Mouse (Mus musculus) midbrain, embryonic 12.5 days (tissue): ENCODE results near the gene Rnaseh2a. TPM values are rescaled to one million over a fixed set of nuclear protein-coding genes. Genes with fewer than 3 reads are reported as not detected.
A peak's percentile ranks its signal among the peaks of the same experiment; 100 is the strongest.

Experiments used
- ATAC-seq: fragments of 200-750 bp; cut with Nextera tagmentation; 2 replicates; pipeline ENCODE4 v1.8.0; 2017; ENCODE audit warnings: low read depth, moderate TSS enrichment, moderate library complexity; ENCODE audit not compliant: low FRiP score
- H3K27ac ChIP-seq: fragments of 300-500 bp; sonication (generic); replicated peaks from 2 replicates; pipeline ENCODE4 v1.5.1; 2016; ENCODE audit warnings: mild to moderate bottlenecking
- H3K27me3 ChIP-seq: fragments of 300-500 bp; sonication (generic); 2 replicates; pipeline ENCODE4 v1.6.1; 2016; ENCODE audit warnings: mild to moderate bottlenecking
- H3K36me3 ChIP-seq: fragments of 300-500 bp; sonication (generic); 2 replicates; pipeline ENCODE4 v1.6.1; 2016
- H3K4me1 ChIP-seq: fragments of 300-500 bp; sonication (generic); 2 replicates; pipeline ENCODE4 v1.6.1; 2016
- H3K4me2 ChIP-seq: fragments of 300-500 bp; sonication (generic); replicated peaks from 2 replicates; pipeline ENCODE4 v1.6.1; 2016; ENCODE audit warnings: mild to moderate bottlenecking, moderate library complexity
- H3K4me3 ChIP-seq: fragments of 300-500 bp; sonication (generic); 2 replicates; pipeline ENCODE4 v1.5.1; 2016; ENCODE audit warnings: mild to moderate bottlenecking
- H3K9ac ChIP-seq: fragments of 300-500 bp; sonication (generic); replicated peaks from 2 replicates; pipeline ENCODE4 v1.6.1; 2016; ENCODE audit warnings: mild to moderate bottlenecking, moderate library complexity
- H3K9me3 ChIP-seq: fragments of 300-500 bp; sonication (generic); 2 replicates; pipeline ENCODE4 v1.6.1; 2016; ENCODE audit warnings: mild to moderate bottlenecking
- WGBS: fragments of 180-500 bp; shearing (Covaris S2); methylation state at CpG from one replicate; pipeline ENCODE4 v1.1.7; 2016; 5-methylcytosine and 5-hydroxymethylcytosine counted together
- polyA plus RNA-seq: library from polyadenylated mRNA; unstranded; fragments of >200 nt; fragmentation: Nextera tagmentation; extraction: Ambion mirVana; gene quantifications from 2 replicates; pipeline ENCODE4 v1.2.1, GENCODE M21; 2016

Gene Rnaseh2a
- polyA plus RNA-seq, 1 experiment from 2014 or later, result 98.7 TPM

- no peak overlapping the region for H3K9ac ChIP-seq
- H3K36me3 ChIP-seq, result peaks cover 6% of the 10 kb centered on the region
- ATAC-seq, result no peak
- no peaks in the 10 kb centered on the region for H3K4me1 ChIP-seq
- H3K27me3 ChIP-seq, result peaks cover 47% of the 10 kb centered on the region
- H3K4me2 ChIP-seq, result no peak overlapping the region; the same call in 1 of the 2 replicates
- no peaks in the 10 kb centered on the region for H3K9me3 ChIP-seq
- no peak overlapping the region for H3K4me3 ChIP-seq
- no peak overlapping the region for H3K27ac ChIP-seq
- WGBS, result 11% methylated on average over 18 of the region's 18 CpGs
Observed at GRCm38 (mm10) chr8:84952612-84953255, 16.8 kb downstream of the Rnaseh2a start.

DNA sequence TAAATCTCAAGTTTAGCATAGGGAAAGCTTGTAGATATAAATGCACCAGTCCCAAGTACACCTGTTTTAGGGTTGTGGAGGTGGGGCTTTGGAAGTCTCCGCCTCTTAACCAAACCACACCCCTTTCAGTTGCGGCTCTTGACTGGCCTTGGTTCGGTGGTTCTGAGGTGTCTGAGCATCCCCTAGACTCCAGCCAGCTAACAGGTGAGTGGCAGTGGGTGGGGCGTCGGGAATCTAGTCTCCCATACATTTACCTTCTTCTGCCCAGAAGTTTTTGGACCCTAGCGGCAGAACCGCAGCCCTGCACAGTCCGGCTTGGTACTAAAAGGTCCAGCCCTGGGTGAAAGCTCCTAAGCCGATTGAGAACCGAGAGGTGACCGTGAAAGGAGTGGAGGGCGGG is 19.8 kb downstream of the Rnaseh2a start:
- H3K27me3 ChIP-seq, result peaks cover 74% of the 10 kb centered on the region
- no peak for ATAC-seq
- no peak overlapping the region for H3K4me2 ChIP-seq
- no peak overlapping the region for H3K4me3 ChIP-seq
- no peaks in the 10 kb centered on the region for H3K36me3 ChIP-seq
- H3K9me3 ChIP-seq, result no peaks in the 10 kb centered on the region
- H3K9ac ChIP-seq, result no peak overlapping the region
- H3K27ac ChIP-seq, result no peak overlapping the region
- H3K4me1 ChIP-seq, result peaks cover 23% of the 10 kb centered on the region
- WGBS, result 19% methylated on average over 12 of the region's 12 CpGs

- H3K4me1 ChIP-seq, result peaks cover 29% of the 10 kb centered on the region
- no peak for ATAC-seq
- peaks cover 87% of the 10 kb centered on the region for H3K27me3 ChIP-seq
- 18% methylated on average over 9 of the region's 9 CpGs for WGBS
- no peak overlapping the region for H3K4me3 ChIP-seq
- H3K9ac ChIP-seq, result no peak overlapping the region
- H3K27ac ChIP-seq, result no peak overlapping the region
- no peaks in the 10 kb centered on the region for H3K36me3 ChIP-seq
- 0 out of 2 replicates have a peak overlapping the region, but pooled peaks have one; percentile 99 for H3K4me2 ChIP-seq
- H3K9me3 ChIP-seq, result no peaks in the 10 kb centered on the region
Observed at GRCm38 (mm10) chr8:84947241-84947545, 22.4 kb downstream of the Rnaseh2a start.

- H3K4me1 ChIP-seq, result peaks cover 29% of the 10 kb centered on the region
- no peaks in the 10 kb centered on the region for H3K36me3 ChIP-seq
- ATAC-seq, result 0 out of 2 replicates have a peak, but pooled peaks have one; percentile 44
- H3K27ac ChIP-seq, result peak within 1 kb of the TSS; percentile 58
- WGBS, result 7% methylated on average over 17 of the region's 17 CpGs
- peak within 1 kb of the TSS; percentile 99 for H3K4me2 ChIP-seq
- H3K27me3 ChIP-seq, result peaks cover 82% of the 10 kb centered on the region
- H3K9me3 ChIP-seq, result no peaks in the 10 kb centered on the region
- peak within 1 kb of the TSS; percentile 70 for H3K4me3 ChIP-seq
- peak within 1 kb of the TSS; percentile 80 for H3K9ac ChIP-seq
Observed at GRCm38 (mm10) chr8:84946528-84947240, 22.9 kb downstream of the Rnaseh2a start, which contains the start of gene Rtbdn. TSS of gene Rtbdn (plus strand) at chr8:84946991.

DNA sequence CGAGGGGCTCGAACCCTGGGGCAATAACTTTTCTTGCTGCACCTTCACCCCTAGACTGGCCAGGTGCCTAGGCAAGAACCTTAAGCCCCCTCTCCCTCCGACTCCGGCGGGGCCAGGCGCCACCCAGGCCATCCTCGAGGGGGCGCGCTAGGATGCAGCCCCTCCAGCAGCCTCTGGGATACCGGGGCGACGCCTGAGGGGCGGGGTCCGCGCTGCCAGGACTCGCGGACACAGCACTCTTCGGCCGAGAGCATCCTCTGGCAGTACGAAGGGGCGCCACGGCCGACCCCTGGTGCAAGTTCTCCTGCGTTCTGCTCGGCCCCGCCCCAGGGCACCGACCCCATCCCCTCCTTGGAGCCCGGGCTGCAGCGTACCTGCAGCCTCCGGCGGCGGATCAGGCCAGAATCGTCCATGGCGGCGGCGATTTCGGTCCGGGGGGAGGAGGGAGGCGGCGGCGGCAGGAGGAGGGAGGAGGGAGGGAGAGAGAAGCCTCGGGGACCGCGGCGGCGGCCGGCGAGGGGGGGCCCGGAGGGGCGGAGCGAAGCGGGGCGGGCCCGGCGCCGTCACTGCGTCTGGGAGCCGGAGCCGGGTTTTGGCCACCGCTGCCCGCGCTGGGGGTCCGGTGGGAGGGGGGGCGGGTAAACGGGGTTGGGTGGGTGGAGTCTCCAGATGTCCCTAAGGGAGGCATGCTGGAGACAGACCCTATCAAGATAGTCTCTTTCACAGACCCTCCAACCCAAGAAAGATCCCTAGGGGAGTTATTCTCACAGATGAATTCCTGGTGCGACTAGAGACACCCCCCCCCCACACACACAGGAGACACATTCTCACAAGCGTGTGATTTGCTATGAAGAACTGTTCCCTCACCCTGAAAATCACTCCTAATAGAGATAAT is 23.7 kb downstream of the Rnaseh2a start:
- no peaks in the 10 kb centered on the region for H3K36me3 ChIP-seq
- peak overlapping the region; percentile 58 for H3K27ac ChIP-seq
- H3K4me2 ChIP-seq, result peak overlapping the region; percentile 99
- 0% methylated on average over 38 of the region's 67 CpGs for WGBS
- peak overlapping the region; percentile 70 for H3K4me3 ChIP-seq
- ATAC-seq, result peak; percentile 67
- peaks cover 29% of the 10 kb centered on the region for H3K4me1 ChIP-seq
- H3K9ac ChIP-seq, result peak overlapping the region; percentile 80
- peaks cover 75% of the 10 kb centered on the region for H3K27me3 ChIP-seq
- no peaks in the 10 kb centered on the region for H3K9me3 ChIP-seq

GRCm38 (mm10) chr8:84945235-84945632 is 24.3 kb downstream of the Rnaseh2a start:
- no peak overlapping the region for H3K27ac ChIP-seq
- H3K4me1 ChIP-seq, result peaks cover 29% of the 10 kb centered on the region
- peak overlapping the region; percentile 70 for H3K4me3 ChIP-seq
- H3K4me2 ChIP-seq, result peak overlapping the region; percentile 99
- no peaks in the 10 kb centered on the region for H3K9me3 ChIP-seq
- H3K27me3 ChIP-seq, result peaks cover 69% of the 10 kb centered on the region
- ATAC-seq, result peak; percentile 55
- no peaks in the 10 kb centered on the region for H3K36me3 ChIP-seq
- 4% methylated on average over 11 of the region's 11 CpGs for WGBS
- peak overlapping the region; percentile 80; the same call in 1 of the 2 replicates for H3K9ac ChIP-seq

DNA sequence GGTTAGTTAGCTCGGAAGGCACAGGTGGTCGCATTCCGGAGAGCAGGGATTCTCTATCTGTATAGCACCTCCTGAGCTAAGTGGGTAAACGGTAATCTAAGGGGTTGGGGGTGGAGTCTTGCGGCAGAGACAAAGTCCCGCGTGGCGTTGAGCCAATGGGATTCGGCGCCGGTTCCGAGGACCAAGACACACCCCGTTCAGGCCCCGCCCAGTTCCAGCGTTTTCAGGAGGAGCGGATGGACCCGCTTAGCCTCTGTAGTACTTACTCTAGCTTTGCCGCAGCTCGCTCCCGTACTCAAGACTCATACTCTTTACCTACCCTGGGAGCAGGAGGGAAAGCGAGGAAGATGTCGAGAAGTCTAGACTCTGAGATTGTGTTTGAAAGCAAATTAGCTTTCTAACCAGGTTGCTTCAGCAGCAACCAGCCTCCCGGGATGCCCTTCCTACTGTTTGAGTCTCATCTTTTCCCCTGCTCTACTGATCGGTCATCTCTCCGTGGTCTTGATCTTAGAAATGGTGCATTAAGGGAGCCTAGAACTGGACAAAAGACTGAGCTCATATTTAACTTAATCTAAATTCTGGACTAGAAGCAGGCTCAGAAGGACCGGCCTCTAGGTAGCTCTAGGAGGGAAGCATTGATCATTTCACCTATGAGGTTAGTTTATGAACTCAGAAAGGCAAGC is 24.9 kb downstream of the Rnaseh2a start:
- Histone ChIP-seq H3K4me2 (peak overlapping the region; percentile 99), H3K27me3 (peaks cover 63% of the 10 kb centered on the region), H3K36me3 (no peaks in the 10 kb centered on the region), H3K4me3 (peak overlapping the region; percentile 70), H3K27ac (no peak overlapping the region), H3K9me3 (no peaks in the 10 kb centered on the region), H3K4me1 (peaks cover 29% of the 10 kb centered on the region), H3K9ac (no peak overlapping the region)
- 2% methylated on average over 26 of the region's 26 CpGs for WGBS
- peak; percentile 57; the same call in 1 of the 2 replicates for ATAC-seq

DNA sequence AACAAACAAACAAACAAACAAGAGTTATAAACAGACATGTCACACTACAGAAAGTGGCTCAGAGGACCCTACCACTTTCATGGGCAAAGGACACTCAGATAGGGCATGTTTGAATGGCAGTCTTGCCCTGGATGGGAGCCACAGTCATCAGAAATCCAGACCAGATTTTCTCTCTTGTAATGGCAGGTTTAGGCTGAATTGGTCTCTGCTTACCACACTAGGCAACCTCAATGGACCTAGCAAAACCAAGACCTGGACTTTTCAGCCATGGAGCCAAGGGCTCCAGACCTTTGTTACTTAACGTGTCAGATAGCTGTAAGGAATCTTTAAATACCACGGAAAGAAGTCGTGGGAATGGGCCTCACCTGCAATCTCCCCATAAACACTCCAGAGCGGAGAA is 25.9 kb downstream of the Rnaseh2a start:
- WGBS, result 22% methylated on average over 4 of the region's 4 CpGs
- H3K4me3 ChIP-seq, result no peak overlapping the region
- H3K4me1 ChIP-seq, result peaks cover 29% of the 10 kb centered on the region
- H3K27ac ChIP-seq, result no peak overlapping the region
- no peaks in the 10 kb centered on the region for H3K9me3 ChIP-seq
- ATAC-seq, result no peak
- no peaks in the 10 kb centered on the region for H3K36me3 ChIP-seq
- no peak overlapping the region for H3K4me2 ChIP-seq
- no peak overlapping the region for H3K9ac ChIP-seq
- H3K27me3 ChIP-seq, result peaks cover 56% of the 10 kb centered on the region

DNA sequence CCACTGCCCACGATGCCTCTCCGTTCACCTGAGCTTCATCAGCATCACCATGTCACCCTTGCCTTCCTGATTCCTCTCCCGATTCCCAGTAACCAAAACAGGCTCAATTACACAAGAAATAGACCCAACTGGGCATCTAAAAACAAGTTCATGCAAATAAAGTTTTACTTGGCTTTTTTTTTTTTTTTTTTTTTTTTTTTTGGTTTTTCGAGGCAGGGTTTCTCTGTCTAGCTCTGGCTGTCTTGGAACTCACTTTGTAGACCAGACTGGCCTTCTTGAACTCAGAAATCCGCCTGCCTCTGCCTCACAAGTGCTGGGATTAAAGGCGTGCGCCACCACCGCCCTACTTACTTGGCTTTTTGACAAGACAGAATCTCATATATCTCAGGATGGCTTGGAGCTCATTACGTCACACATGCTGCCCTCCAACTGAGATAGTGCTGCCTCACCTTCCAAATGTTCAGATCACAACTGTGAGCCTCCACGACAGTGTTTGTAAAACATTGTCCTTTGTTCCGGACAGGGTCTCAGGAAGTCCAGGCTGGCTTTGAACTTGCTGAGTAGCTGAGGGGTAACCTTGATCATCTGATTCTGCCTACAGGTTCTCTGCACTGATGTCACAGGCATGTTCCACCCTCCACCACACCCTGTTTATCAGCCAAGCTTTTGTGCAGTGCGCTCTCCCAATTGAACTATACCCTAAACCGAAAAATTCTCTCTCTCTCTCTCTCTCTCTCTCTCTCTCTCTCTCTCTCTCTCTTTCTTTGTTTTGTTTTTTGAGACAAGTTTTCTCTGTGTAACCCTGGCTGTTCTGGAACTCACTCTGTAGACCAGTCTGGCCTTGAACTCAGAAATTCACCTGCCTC is 31.7 kb downstream of the Rnaseh2a start:
- WGBS, result 68% methylated on average over 13 of the region's 13 CpGs
- Histone ChIP-seq H3K27ac (0 out of 2 replicates have a peak overlapping the region, but pooled peaks have one; percentile 90), H3K4me1 (peaks cover 38% of the 10 kb centered on the region), H3K36me3 (no peaks in the 10 kb centered on the region), H3K4me2 (peak overlapping the region; percentile 87), H3K4me3 (peak overlapping the region; percentile 74), H3K9ac (peak overlapping the region; percentile 83; the same call in 1 of the 2 replicates), H3K9me3 (no peaks in the 10 kb centered on the region), H3K27me3 (peaks cover 49% of the 10 kb centered on the region)
- no peak for ATAC-seq

DNA sequence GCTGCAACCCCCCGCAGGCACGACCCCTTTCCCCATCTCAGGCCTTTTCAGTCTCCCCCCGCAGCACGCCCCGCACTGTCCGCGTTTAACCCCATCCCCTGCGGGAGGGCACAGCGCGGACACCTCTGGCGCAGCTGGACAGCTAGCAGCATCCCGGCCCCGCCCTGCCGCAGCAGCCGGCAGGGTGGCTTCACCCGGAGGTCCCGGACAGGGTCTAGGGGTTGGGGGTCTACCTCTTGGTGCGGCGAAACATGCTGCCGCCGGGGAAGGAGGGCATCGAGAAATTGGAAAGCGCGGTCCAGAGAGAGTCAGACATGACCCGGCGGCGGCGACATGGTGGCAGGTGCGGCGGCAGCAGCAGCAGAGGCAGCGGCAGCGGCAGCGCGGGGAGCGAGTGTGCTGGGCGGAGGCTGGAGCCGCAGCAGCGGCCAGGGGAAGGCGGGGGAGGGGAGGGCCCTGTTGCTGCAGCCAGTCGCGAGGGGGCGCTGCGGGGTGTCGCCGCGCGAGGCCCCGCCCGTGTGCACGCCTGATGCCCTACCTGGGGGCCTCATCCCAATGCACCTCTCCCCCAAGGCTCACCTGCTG is 32.5 kb downstream of the Rnaseh2a start, which contains the start of gene Mast1:
Mast1 (minus strand) TSS at position 398 of the 585 bp plus-strand sequence.
- no peaks in the 10 kb centered on the region for H3K9me3 ChIP-seq
- H3K9ac ChIP-seq, result peak within 1 kb of the TSS; percentile 83
- WGBS, result under 1% methylated on average over 48 of the region's 50 CpGs
- peak within 1 kb of the TSS; percentile 74 for H3K4me3 ChIP-seq
- ATAC-seq, result peak; percentile 61
- H3K27me3 ChIP-seq, result peaks cover 54% of the 10 kb centered on the region
- no peaks in the 10 kb centered on the region for H3K36me3 ChIP-seq
- peak within 1 kb of the TSS; percentile 90 for H3K27ac ChIP-seq
- peak within 1 kb of the TSS; percentile 87 for H3K4me2 ChIP-seq
- H3K4me1 ChIP-seq, result peaks cover 38% of the 10 kb centered on the region
